Mouse (Mus musculus) lung, postnatal 14 days (tissue): ENCODE measurements around the gene Clcn1.

Source experiments
- DNase-seq: peaks from one replicate; pipeline ENCODE4 v3.0.0; 2021

Gene Clcn1

GRCm38 (mm10) chr6:42286448-42286847 lies at the start of gene Clcn1:
Clcn1 (plus strand) TSS chr6:42286685.
- DNase-seq = no peak

GRCm38 (mm10) chr6:42237276-42237805 lies 49.1 kb upstream of the Clcn1 start:
- no peak for DNase-seq

- no peak for DNase-seq
Observed at GRCm38 (mm10) chr6:42241311-42242045, 45.0 kb upstream of the Clcn1 start.

- DNase-seq = peak; percentile 85
Observed at GRCm38 (mm10) chr6:42245711-42246353, 40.7 kb upstream of the Clcn1 start, which contains the start of gene Gstk1. Gstk1 (plus strand) TSS chr6:42245935.

- peak; percentile 31 for DNase-seq
Observed at GRCm38 (mm10) chr6:42247173-42247572, 39.3 kb upstream of the Clcn1 start.

- DNase-seq = no peak
Observed at GRCm38 (mm10) chr6:42247981-42248380, 38.5 kb upstream of the Clcn1 start.

GRCm38 (mm10) chr6:42251791-42252190 lies 34.7 kb upstream of the Clcn1 start:
- DNase-seq = no peak

GRCm38 (mm10) chr6:42253103-42253502 lies 33.4 kb upstream of the Clcn1 start:
- DNase-seq = no peak

GRCm38 (mm10) chr6:42257303-42257863 lies 29.1 kb upstream of the Clcn1 start:
- DNase-seq = peak; percentile 80

GRCm38 (mm10) chr6:42260430-42260829 lies 26.1 kb upstream of the Clcn1 start:
- no peak for DNase-seq

- DNase-seq = peak; percentile 63
Observed at GRCm38 (mm10) chr6:42261524-42262170, 24.8 kb upstream of the Clcn1 start, which contains the start of gene Tmem139. Tmem139 (plus strand) TSS chr6:42261970.

GRCm38 (mm10) chr6:42264626-42265312 lies 21.7 kb upstream of the Clcn1 start, which contains the start of gene Casp2:
Casp2 (plus strand) TSS chr6:42264985.
- peak; percentile 99 for DNase-seq

GRCm38 (mm10) chr6:42265391-42266330 lies 20.8 kb upstream of the Clcn1 start:
- DNase-seq = no peak

GRCm38 (mm10) chr6:42270817-42271216 lies 15.7 kb upstream of the Clcn1 start:
- DNase-seq = no peak

- no peak for DNase-seq
Observed at GRCm38 (mm10) chr6:42276151-42276550, 10.3 kb upstream of the Clcn1 start.

- no peak for DNase-seq
Observed at GRCm38 (mm10) chr6:42282865-42283528, 3.5 kb upstream of the Clcn1 start.

- DNase-seq = no peak
Observed at GRCm38 (mm10) chr6:42287562-42287961, 1.1 kb downstream of the Clcn1 start.

- no peak for DNase-seq
Observed at GRCm38 (mm10) chr6:42293327-42293726, 6.8 kb downstream of the Clcn1 start.

- DNase-seq = no peak
Observed at GRCm38 (mm10) chr6:42295549-42296094, 9.1 kb downstream of the Clcn1 start.

GRCm38 (mm10) chr6:42299362-42299761 lies 12.9 kb downstream of the Clcn1 start:
- no peak for DNase-seq
